Mouse (Mus musculus) urinary bladder, postnatal 14 days (tissue): ENCODE measurements around the gene Hyal3.
A peak's percentile ranks its signal among the peaks of the same experiment; 100 is the strongest.

Experiments
- DNase-seq: peaks from one replicate; pipeline ENCODE4 v3.0.0; 2021; ENCODE audit warnings: low spot score

Hyal3 gene

GRCm38 (mm10) chr9:107634406-107635278 is 54.0 kb downstream of the Hyal3 start:
- DNase-seq, result no peak

DNA sequence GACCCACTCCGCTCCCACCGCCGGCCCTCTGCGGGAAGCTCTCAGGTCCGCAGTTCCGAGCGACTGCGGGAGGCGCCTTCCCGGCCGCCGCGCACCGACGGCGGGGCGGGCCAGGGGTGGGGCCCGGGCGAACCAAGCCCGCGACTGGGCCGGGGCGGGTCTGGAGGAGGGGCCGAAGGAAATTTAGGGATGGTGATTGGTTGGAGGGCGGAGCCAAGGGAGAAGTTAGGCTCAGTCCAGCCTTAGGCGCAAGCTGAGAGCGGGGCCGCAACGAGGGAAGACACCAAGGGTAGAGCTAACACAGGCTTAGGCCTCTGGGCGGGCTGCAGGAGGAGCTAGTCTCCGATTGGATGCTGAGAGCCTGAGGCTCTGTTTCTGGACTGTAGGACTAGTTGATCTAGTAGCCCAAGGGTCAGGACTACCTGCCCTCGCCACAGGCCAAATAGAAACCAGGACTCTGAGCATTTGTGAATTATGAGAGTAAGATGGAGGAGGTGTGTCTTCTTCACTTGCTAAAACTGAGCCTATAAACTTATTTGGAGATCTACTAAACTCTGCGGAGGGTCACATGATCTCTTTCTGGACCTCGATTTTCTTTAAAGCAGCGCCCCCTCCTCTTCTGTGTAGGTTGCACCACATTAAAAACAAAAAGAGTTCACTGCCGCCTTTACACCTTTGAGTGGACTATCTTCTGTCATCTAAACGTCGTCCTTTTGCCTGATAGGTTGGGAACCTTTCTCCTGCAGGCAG is 54.8 kb downstream of the Hyal3 start, which contains the start of gene Gnai2:
Gene Gnai2 (minus strand): TSS at position 89 of the 750 bp plus-strand sequence.
- DNase-seq, result peak; percentile 96
